Mouse (Mus musculus): Measurements from ENCODE around the gene Rftn1. TPM values are rescaled to one million over a fixed set of nuclear protein-coding genes. Genes with fewer than 3 reads are reported as not detected.

Rftn1 gene
- polyA plus RNA-seq, 1 experiment = not detected

- H3K4me3 ChIP-seq (ENCODE audit: insufficient read depth, low read depth, low read length) = no peak overlapping the region
- 70% methylated on average over 10 of the region's 10 CpGs for WGBS
- TF ChIP-seq POLR2A (IDR thresholded peaks at IDR 0.05; ENCODE audit: insufficient read depth, low read depth, low read length) (no peak), CTCF (IDR thresholded peaks at IDR 0.05; ENCODE audit: insufficient read depth, low read depth, low read length) (no peak)
- H3K4me1 ChIP-seq (ENCODE audit: control insufficient read depth, insufficient read depth, low read length) = peaks cover 4% of the 10 kb centered on the region
- H3K27ac ChIP-seq (ENCODE audit: insufficient read depth, low read depth, low read length) = no peak overlapping the region
Observed at GRCm38 (mm10) chr17:50192376-50192940, 2.0 kb upstream of the Rftn1 start.

- TF ChIP-seq CTCF (IDR thresholded peaks at IDR 0.05; ENCODE audit: insufficient read depth, low read depth, low read length) = no peak
- no peak for TF ChIP-seq POLR2A (IDR thresholded peaks at IDR 0.05; ENCODE audit: insufficient read depth, low read depth, low read length)
- Histone ChIP-seq H3K27ac (ENCODE audit: insufficient read depth, low read depth, low read length) (no peak overlapping the region), H3K4me3 (ENCODE audit: insufficient read depth, low read depth, low read length) (no peak overlapping the region), H3K4me1 (ENCODE audit: control insufficient read depth, insufficient read depth, low read length) (peaks cover 4% of the 10 kb centered on the region)
- WGBS = 83% methylated on average over 9 of the region's 9 CpGs
Observed at GRCm38 (mm10) chr17:50191318-50191957, 964 bp upstream of the Rftn1 start.

GRCm38 (mm10) chr17:50189381-50190012 lies 977 bp downstream of the Rftn1 start:
- H3K4me1 ChIP-seq (ENCODE audit: control insufficient read depth, insufficient read depth, low read length) = peaks cover 4% of the 10 kb centered on the region
- TF ChIP-seq CTCF (IDR thresholded peaks at IDR 0.05; ENCODE audit: insufficient read depth, low read depth, low read length) (no peak), POLR2A (IDR thresholded peaks at IDR 0.05; ENCODE audit: insufficient read depth, low read depth, low read length) (no peak)
- WGBS = 10% methylated on average over 24 of the region's 24 CpGs
- H3K27ac ChIP-seq (ENCODE audit: insufficient read depth, low read depth, low read length) = no peak overlapping the region
- peak overlapping the region; percentile 56 for H3K4me3 ChIP-seq (ENCODE audit: insufficient read depth, low read depth, low read length)

GRCm38 (mm10) chr17:50188662-50189345 lies 1.7 kb downstream of the Rftn1 start:
- WGBS = 81% methylated on average over 12 of the region's 12 CpGs

GRCm38 (mm10) chr17:50185616-50186015 lies 4.9 kb downstream of the Rftn1 start:
- peaks cover 4% of the 10 kb centered on the region for H3K4me1 ChIP-seq (ENCODE audit: control insufficient read depth, insufficient read depth, low read length)
- WGBS = 91% methylated on average over 5 of the region's 5 CpGs
- TF ChIP-seq CTCF (IDR thresholded peaks at IDR 0.05; ENCODE audit: insufficient read depth, low read depth, low read length) (no peak), POLR2A (IDR thresholded peaks at IDR 0.05; ENCODE audit: insufficient read depth, low read depth, low read length) (no peak)
- no peak overlapping the region for H3K27ac ChIP-seq (ENCODE audit: insufficient read depth, low read depth, low read length)
- H3K4me3 ChIP-seq (ENCODE audit: insufficient read depth, low read depth, low read length) = no peak overlapping the region

More at GRCm38 (mm10) chr17:50188662-50189345, 1.7 kb downstream of the Rftn1 start:
- no peak for TF ChIP-seq POLR2A (IDR thresholded peaks at IDR 0.05; ENCODE audit: insufficient read depth, low read depth, low read length)
- TF ChIP-seq CTCF (IDR thresholded peaks at IDR 0.05; ENCODE audit: insufficient read depth, low read depth, low read length) = no peak
- Histone ChIP-seq H3K4me3 (ENCODE audit: insufficient read depth, low read depth, low read length) (no peak overlapping the region), H3K27ac (ENCODE audit: insufficient read depth, low read depth, low read length) (no peak overlapping the region), H3K4me1 (ENCODE audit: control insufficient read depth, insufficient read depth, low read length) (peaks cover 4% of the 10 kb centered on the region)

GRCm38 (mm10) chr17:50185083-50185482 lies 5.4 kb downstream of the Rftn1 start:
- Histone ChIP-seq H3K4me3 (ENCODE audit: insufficient read depth, low read depth, low read length) (no peak overlapping the region), H3K4me1 (ENCODE audit: control insufficient read depth, insufficient read depth, low read length) (peaks cover 4% of the 10 kb centered on the region), H3K27ac (ENCODE audit: insufficient read depth, low read depth, low read length) (no peak overlapping the region)
- WGBS = 85% methylated on average over 4 of the region's 4 CpGs
- TF ChIP-seq CTCF (IDR thresholded peaks at IDR 0.05; ENCODE audit: insufficient read depth, low read depth, low read length) = no peak
- TF ChIP-seq POLR2A (IDR thresholded peaks at IDR 0.05; ENCODE audit: insufficient read depth, low read depth, low read length) = no peak

GRCm38 (mm10) chr17:50184217-50185038 lies 6.0 kb downstream of the Rftn1 start:
- TF ChIP-seq CTCF (IDR thresholded peaks at IDR 0.05; ENCODE audit: insufficient read depth, low read depth, low read length) = no peak
- no peak for TF ChIP-seq POLR2A (IDR thresholded peaks at IDR 0.05; ENCODE audit: insufficient read depth, low read depth, low read length)
- H3K4me1 ChIP-seq (ENCODE audit: control insufficient read depth, insufficient read depth, low read length) = peaks cover 2% of the 10 kb centered on the region; the same call in 1 of the 2 replicates
- WGBS = 81% methylated on average over 12 of the region's 12 CpGs

GRCm38 (mm10) chr17:50183300-50183699 lies 7.2 kb downstream of the Rftn1 start:
- H3K4me3 ChIP-seq (ENCODE audit: insufficient read depth, low read depth, low read length) = no peak overlapping the region
- WGBS = 91% methylated on average over 4 of the region's 4 CpGs
- no peak overlapping the region for H3K27ac ChIP-seq (ENCODE audit: insufficient read depth, low read depth, low read length)
- TF ChIP-seq CTCF (IDR thresholded peaks at IDR 0.05; ENCODE audit: insufficient read depth, low read depth, low read length) = no peak
- TF ChIP-seq POLR2A (IDR thresholded peaks at IDR 0.05; ENCODE audit: insufficient read depth, low read depth, low read length) = no peak
- no peaks in the 10 kb centered on the region for H3K4me1 ChIP-seq (ENCODE audit: control insufficient read depth, insufficient read depth, low read length)

More at GRCm38 (mm10) chr17:50184217-50185038, 6.0 kb downstream of the Rftn1 start:
- no peak overlapping the region for H3K4me3 ChIP-seq (ENCODE audit: insufficient read depth, low read depth, low read length)
- H3K27ac ChIP-seq (ENCODE audit: insufficient read depth, low read depth, low read length) = no peak overlapping the region
